Mouse (Mus musculus) limb, embryonic 15.5 days (tissue): ENCODE results near the gene Gm867. TPM values are rescaled to one million over a fixed set of nuclear protein-coding genes. Genes with fewer than 3 reads are reported as not detected.

Experiments
- ATAC-seq: fragments of 200-750 bp; cut with Nextera tagmentation; 2 replicates; pipeline ENCODE4 v1.8.0; 2017; ENCODE audit warnings: low read depth, moderate TSS enrichment; ENCODE audit not compliant: insufficient number of reproducible peaks, low FRiP score, low TSS enrichment
- H3K27ac ChIP-seq: fragments of 300-500 bp; sonication (generic); 2 replicates; pipeline ENCODE4 v1.5.1; 2015; ENCODE audit warnings: moderate library complexity, mild to moderate bottlenecking, inconsistent platforms
- H3K27me3 ChIP-seq: fragments of 300-500 bp; sonication (generic); 2 replicates; pipeline ENCODE4 v1.6.1; 2015; ENCODE audit warnings: inconsistent platforms
- H3K36me3 ChIP-seq: fragments of 300-500 bp; sonication (generic); 2 replicates; pipeline ENCODE4 v1.6.1; 2015; ENCODE audit warnings: inconsistent platforms
- H3K4me1 ChIP-seq: fragments of 300-500 bp; sonication (generic); 2 replicates; pipeline ENCODE4 v1.6.1; 2015; ENCODE audit warnings: inconsistent platforms
- H3K4me2 ChIP-seq: fragments of 300-500 bp; sonication (generic); 2 replicates; pipeline ENCODE4 v1.6.1; 2015; ENCODE audit warnings: mild to moderate bottlenecking, inconsistent platforms
- H3K4me3 ChIP-seq: fragments of 300-500 bp; sonication (generic); 2 replicates; pipeline ENCODE4 v1.5.1; 2015; ENCODE audit warnings: mild to moderate bottlenecking, inconsistent platforms
- H3K9ac ChIP-seq: fragments of 300-500 bp; sonication (generic); 2 replicates; pipeline ENCODE4 v1.6.1; 2015; ENCODE audit warnings: inconsistent platforms
- H3K9me3 ChIP-seq: fragments of 300-500 bp; sonication (generic); 2 replicates; pipeline ENCODE4 v1.6.1; 2016; ENCODE audit warnings: inconsistent platforms
- WGBS: fragments of 180-500 bp; shearing (Covaris S2); methylation state at CpG from one replicate; pipeline ENCODE4 v1.1.7; 2015; 5-methylcytosine and 5-hydroxymethylcytosine counted together
- polyA plus RNA-seq: library from polyadenylated mRNA; unstranded; fragments of >200 nt; fragmentation: Nextera tagmentation; extraction: Ambion mirVana; gene quantifications from 2 replicates; pipeline ENCODE4 v1.2.1, GENCODE M21; 2015

Gm867 gene
- polyA plus RNA-seq, 1 experiment from 2014 or later = 0.41 TPM

DNA sequence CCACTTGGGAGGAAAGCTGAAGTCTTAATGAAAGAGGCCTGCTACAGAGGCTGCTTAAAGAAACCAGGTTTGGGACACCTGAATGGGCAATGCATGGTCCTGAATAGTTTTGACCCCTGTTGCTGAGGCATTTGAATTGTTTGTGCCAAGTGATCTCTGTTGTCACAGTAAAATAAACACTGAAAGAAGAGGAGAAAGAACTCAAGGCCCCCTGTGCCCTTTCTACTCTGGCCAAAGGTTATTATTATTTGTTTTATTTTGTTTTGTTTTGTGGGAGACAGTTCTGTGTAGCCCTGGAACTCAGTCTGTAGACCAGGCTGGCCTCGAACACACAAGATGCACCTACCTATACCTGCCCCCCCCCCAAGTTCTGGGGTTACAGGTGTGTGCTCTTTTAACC is 5.5 kb downstream of the Gm867 start:
- Histone ChIP-seq H3K27me3 (peaks cover 21% of the 10 kb centered on the region), H3K9ac (no peak overlapping the region), H3K9me3 (no peaks in the 10 kb centered on the region), H3K4me2 (no peak overlapping the region), H3K36me3 (no peaks in the 10 kb centered on the region), H3K4me3 (no peak overlapping the region; the same call in 1 of the 2 replicates), H3K27ac (no peak overlapping the region), H3K4me1 (peaks cover 40% of the 10 kb centered on the region)
- no peak for ATAC-seq
- 75% methylated on average over 1 of the region's 1 CpGs for WGBS

DNA sequence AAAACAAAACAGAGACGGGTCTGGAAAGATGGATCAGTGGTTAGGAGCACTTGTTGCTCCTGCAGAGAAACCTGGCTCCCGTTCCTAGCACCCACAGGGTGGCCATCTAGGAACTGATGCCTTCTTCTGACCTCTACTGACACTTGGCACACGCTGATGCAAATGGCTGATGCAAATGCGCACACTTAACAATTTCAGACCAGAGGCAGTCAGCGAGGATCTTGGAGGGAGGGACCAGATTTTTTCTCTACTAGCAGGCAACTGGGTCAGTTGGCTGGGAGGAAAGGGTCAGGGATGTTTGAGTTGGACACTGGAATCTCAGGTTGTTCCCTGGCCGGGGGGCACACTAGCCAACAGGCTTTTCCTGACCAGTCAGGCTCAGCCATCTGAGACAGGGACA is 7.6 kb downstream of the Gm867 start, which contains the start of gene Chchd10:
TSS of gene Chchd10 (plus strand) at position 240 of the 400 bp plus-strand sequence.
- peaks cover 45% of the 10 kb centered on the region for H3K4me1 ChIP-seq
- peak within 1 kb of the TSS; percentile 89 for H3K9ac ChIP-seq
- no peaks in the 10 kb centered on the region for H3K9me3 ChIP-seq
- H3K4me2 ChIP-seq = peak within 1 kb of the TSS; percentile 91
- no peak for ATAC-seq
- 37% methylated on average over 6 of the region's 6 CpGs for WGBS
- peaks cover 4% of the 10 kb centered on the region for H3K36me3 ChIP-seq
- H3K4me3 ChIP-seq = peak within 1 kb of the TSS; percentile 66
- peaks cover 21% of the 10 kb centered on the region for H3K27me3 ChIP-seq
- peak within 1 kb of the TSS; percentile 89 for H3K27ac ChIP-seq

DNA sequence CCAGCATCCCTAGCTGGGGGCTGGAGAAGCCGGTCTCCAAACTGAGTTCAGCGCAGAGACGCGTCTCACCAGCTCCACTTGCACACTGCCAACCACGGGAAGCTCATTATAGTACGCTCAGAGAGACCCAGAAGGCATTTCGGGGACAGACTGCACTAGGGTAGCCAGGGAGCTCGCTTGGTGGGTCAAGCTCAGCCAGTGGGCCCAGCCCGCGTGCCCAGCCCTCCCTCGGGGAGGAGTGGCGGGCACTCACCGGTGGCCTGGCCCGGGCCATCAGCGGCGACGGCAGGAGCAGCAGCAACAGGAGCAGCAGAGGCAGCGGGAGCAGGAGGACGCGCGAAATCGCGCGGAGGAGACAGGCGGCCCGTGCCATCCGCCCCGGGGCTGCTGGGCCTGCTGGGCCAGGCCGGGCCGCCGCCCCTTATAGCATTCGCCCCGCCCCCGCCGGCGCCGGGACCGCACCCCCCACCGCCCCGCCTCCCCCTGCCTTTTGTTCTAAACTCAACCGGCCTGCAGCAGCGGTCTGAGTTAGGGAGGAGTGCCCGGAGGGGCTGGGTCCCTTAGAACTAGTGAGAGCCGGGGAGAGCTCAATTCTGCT is 8.3 kb downstream of the Gm867 start:
- under 1% methylated on average over 43 of the region's 44 CpGs for WGBS
- peaks cover 45% of the 10 kb centered on the region for H3K4me1 ChIP-seq

DNA sequence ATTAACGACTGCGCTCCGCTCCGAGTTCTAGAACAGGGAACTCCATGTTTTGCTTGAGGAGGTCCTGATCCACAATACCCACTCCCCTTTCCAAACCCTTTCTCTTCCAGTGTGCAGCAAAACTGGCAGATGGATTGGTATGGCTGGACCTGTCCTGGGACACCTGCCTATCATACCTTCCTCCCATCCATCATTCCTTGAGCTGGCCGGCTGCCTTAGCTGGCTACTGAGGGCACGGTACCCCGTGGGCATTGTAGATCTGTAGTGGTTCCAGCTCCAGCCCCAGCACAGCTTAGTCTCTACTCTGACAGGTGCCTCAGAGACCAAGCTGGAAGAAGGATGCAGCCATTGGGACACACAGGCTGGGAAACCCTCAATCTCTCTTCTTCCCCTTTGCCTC is 9.2 kb downstream of the Gm867 start:
- H3K36me3 ChIP-seq = peaks cover 20% of the 10 kb centered on the region
- no peaks in the 10 kb centered on the region for H3K9me3 ChIP-seq
- WGBS = 6% methylated on average over 7 of the region's 7 CpGs
- ATAC-seq = no peak
- H3K27ac ChIP-seq = peak overlapping the region; percentile 89; the same call in 1 of the 2 replicates
- H3K4me2 ChIP-seq = peak overlapping the region; percentile 91
- H3K27me3 ChIP-seq = peaks cover 9% of the 10 kb centered on the region
- 0 out of 2 replicates have a peak overlapping the region, but pooled peaks have one; percentile 28 for H3K9ac ChIP-seq
- peaks cover 45% of the 10 kb centered on the region for H3K4me1 ChIP-seq
- H3K4me3 ChIP-seq = peak overlapping the region; percentile 66

More for the DNA sequence above, 8.3 kb downstream of the Gm867 start:
- Histone ChIP-seq H3K4me3 (peak overlapping the region; percentile 66), H3K4me2 (peak overlapping the region; percentile 91), H3K9ac (peak overlapping the region; percentile 89), H3K27ac (peak overlapping the region; percentile 89), H3K36me3 (peaks cover 11% of the 10 kb centered on the region), H3K27me3 (peaks cover 17% of the 10 kb centered on the region), H3K9me3 (no peaks in the 10 kb centered on the region)
- peak; percentile 71 for ATAC-seq

DNA sequence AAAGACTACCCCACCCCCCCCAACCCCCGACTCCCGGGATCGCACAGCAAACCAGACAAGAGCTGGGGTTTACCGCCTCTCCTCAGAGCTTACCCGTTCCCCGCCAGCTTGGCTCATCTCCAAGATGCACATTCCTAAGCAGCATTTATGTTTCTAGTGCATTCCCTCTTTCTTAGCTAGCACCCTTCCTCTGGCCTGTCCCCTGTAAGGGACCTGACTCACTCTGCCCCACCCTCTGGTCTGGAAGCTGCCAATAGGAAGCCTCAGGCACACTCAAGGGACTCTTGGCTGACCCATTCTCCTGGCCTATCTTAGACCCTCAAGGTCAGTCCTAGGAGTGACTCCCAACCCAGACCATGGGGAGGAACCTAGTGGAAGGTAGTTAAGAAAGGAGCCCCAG is 10.2 kb downstream of the Gm867 start:
- Histone ChIP-seq H3K4me1 (peaks cover 35% of the 10 kb centered on the region), H3K4me2 (peak overlapping the region; percentile 91), H3K36me3 (peaks cover 30% of the 10 kb centered on the region), H3K27ac (peak overlapping the region; percentile 47; the same call in 1 of the 2 replicates), H3K9ac (no peak overlapping the region), H3K9me3 (no peaks in the 10 kb centered on the region), H3K4me3 (peak overlapping the region; percentile 66), H3K27me3 (no peaks in the 10 kb centered on the region; the same call in 1 of the 2 replicates)
- WGBS = 4% methylated on average over 6 of the region's 6 CpGs
- ATAC-seq = no peak

DNA sequence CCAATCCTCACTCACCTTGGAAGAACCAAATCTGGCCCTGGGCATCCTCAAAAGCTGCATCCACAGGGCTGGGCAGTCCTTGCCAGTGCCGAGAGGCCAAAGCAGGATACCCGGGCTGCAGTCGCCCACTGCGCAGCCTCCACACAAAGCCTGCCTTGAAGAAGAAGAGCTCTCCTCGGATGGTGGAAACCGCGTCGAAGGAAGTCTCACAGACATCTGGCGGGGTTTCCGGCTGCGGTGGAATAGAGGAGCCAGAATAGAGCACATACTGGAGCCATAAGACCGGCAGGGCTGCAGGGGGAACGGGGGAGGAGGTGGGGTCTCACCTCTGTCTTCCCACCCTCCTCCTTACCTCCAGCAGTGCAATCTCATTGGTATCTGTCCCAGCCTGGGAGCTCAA is 14.1 kb downstream of the Gm867 start:
- WGBS = 68% methylated on average over 13 of the region's 13 CpGs
- Histone ChIP-seq H3K4me3 (no peak overlapping the region), H3K9ac (no peak overlapping the region), H3K4me1 (peaks cover 28% of the 10 kb centered on the region), H3K27me3 (no peaks in the 10 kb centered on the region), H3K27ac (no peak overlapping the region), H3K9me3 (no peaks in the 10 kb centered on the region), H3K4me2 (no peak overlapping the region), H3K36me3 (peaks cover 53% of the 10 kb centered on the region)
- ATAC-seq = no peak

DNA sequence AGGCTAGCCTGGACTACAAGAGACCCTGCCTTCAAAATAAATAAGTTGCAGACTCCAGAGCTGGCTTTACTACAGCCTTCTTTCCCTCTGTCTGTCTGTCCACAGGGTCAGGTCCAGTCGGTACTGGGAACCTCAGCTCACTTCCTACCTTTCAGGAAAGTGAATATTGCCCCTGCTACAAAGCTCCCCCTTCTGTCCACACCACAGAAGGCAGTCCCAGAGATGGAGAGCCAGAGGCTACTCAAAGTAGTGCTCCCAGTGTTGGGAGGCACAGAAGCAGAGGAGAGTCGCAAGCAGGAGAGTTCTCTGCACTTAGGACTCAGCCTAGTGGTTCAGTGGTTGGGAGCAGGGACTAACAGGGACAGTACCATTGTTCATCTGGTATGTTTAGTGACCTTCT is 16.1 kb downstream of the Gm867 start:
- H3K9ac ChIP-seq = no peak overlapping the region
- WGBS = 52% methylated on average over 2 of the region's 2 CpGs
- H3K9me3 ChIP-seq = no peaks in the 10 kb centered on the region
- no peak overlapping the region for H3K27ac ChIP-seq
- H3K4me2 ChIP-seq = no peak overlapping the region
- peaks cover 22% of the 10 kb centered on the region for H3K4me1 ChIP-seq
- H3K4me3 ChIP-seq = no peak overlapping the region
- no peak for ATAC-seq
- no peaks in the 10 kb centered on the region for H3K27me3 ChIP-seq
- peaks cover 53% of the 10 kb centered on the region for H3K36me3 ChIP-seq

DNA sequence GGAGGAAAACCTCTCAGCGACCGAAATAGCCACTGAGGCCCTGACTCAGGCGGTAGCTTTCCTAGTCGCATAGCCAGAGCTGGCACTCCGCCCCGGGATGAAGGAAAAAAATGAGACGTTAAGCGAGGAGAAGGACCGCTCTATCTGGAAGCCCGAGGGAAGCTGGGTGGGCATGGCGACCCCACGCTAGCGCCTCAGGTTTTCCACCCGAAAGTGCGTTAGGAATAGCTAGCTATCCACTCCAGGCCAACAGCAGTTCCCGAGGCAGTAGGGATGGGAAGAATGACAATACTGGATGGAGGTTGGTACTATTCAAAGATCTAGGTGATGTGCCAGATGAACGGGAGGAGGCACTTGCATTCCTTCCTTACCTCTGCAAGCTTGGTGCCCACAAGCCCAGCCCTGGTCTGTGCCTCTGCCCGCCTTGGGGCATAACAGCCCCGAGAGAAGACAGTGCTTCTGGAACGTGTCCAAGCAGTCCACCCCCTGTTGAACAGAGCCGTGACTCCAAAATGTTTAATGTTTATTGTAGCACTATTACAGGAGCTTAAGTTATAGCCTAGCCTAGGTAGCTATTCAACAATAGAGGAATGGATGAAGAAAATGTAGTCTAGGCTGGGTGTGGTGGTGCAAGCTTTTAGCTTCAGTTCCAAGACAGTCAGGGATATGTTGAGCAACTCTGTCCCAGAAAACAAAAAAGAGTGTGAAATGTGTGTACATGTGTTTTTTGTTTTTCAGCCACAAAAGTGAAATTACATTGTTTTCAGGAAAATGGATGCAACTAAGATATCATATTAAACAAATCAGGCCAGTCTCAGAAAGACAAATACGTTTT is 18.5 kb downstream of the Gm867 start:
- Histone ChIP-seq H3K9ac (peak overlapping the region; percentile 90), H3K27me3 (no peaks in the 10 kb centered on the region), H3K9me3 (no peaks in the 10 kb centered on the region), H3K4me2 (peak overlapping the region; percentile 78), H3K4me1 (peaks cover 44% of the 10 kb centered on the region), H3K4me3 (peak overlapping the region; percentile 79), H3K36me3 (peaks cover 55% of the 10 kb centered on the region), H3K27ac (peak overlapping the region; percentile 95)
- 4% methylated on average over 22 of the region's 22 CpGs for WGBS
- ATAC-seq = no peak

DNA sequence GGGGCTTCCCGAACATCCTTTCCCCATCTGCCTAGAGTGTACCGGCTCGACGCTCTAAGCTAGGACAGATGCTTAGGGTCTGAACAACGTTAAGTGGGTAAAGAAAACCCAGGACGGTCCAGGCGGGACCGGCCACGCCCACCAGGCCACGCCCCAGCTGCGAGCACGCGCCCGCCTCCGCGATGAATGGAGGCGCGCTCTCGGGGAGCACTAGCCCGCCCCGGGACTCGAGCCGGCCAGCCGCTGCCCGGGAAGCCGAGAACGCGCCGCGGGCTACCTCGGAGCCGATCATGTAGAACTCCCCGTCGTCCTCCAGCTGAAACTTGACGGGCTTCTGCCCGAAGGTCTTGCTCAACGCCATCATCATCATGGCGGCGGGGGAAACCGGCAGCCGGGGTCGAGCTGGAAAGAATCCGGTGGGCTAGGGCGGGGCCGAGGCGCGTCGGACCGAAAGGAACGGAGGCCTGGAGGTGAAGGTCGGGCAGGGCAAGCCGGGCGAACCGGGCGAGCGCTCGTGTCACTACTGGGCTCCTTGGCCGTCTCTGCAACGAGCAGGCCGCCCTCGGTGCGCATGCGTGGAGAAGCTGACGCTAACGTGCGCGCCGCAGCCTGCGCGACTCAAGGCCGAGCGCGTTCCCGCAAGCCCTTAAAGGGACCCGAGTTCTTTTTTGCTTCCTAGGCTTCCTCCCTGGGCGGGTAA is 19.3 kb downstream of the Gm867 start, which contains the start of gene Smarcb1:
TSS of gene Smarcb1 (minus strand) at position 592 of the 700 bp plus-strand sequence.
- Histone ChIP-seq H3K4me1 (peaks cover 51% of the 10 kb centered on the region), H3K9me3 (no peaks in the 10 kb centered on the region), H3K4me3 (peak within 1 kb of the TSS; percentile 79), H3K9ac (peak within 1 kb of the TSS; percentile 90), H3K27ac (peak within 1 kb of the TSS; percentile 95), H3K36me3 (peaks cover 52% of the 10 kb centered on the region), H3K4me2 (peak within 1 kb of the TSS; percentile 78), H3K27me3 (no peaks in the 10 kb centered on the region)
- under 1% methylated on average over 72 of the region's 76 CpGs for WGBS
- peak; percentile 81 for ATAC-seq

DNA sequence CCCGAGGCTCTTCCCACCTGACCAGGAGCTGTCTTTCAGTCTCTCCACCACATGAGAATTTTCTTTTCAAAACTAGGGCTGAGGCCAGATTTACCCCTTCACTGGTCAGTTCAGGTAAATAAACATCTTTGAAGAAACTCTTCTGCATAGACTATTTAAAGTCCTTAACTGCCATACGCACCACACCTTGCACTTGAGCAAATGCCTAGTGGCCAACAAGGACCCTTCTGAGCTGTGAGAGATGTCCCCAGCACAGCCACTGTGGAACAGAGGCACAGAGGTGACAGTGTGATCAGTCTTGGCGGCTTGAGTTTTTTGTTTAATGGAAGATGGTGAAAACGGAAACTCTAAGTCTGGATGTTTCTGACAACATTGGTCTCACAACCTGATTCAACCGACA is 21.4 kb downstream of the Gm867 start:
- WGBS = 81% methylated on average over 5 of the region's 5 CpGs
- Histone ChIP-seq H3K9ac (no peak overlapping the region), H3K27ac (no peak overlapping the region), H3K9me3 (no peaks in the 10 kb centered on the region), H3K4me3 (no peak overlapping the region), H3K27me3 (no peaks in the 10 kb centered on the region), H3K4me1 (peaks cover 55% of the 10 kb centered on the region), H3K36me3 (peaks cover 46% of the 10 kb centered on the region), H3K4me2 (no peak overlapping the region)
- ATAC-seq = no peak

DNA sequence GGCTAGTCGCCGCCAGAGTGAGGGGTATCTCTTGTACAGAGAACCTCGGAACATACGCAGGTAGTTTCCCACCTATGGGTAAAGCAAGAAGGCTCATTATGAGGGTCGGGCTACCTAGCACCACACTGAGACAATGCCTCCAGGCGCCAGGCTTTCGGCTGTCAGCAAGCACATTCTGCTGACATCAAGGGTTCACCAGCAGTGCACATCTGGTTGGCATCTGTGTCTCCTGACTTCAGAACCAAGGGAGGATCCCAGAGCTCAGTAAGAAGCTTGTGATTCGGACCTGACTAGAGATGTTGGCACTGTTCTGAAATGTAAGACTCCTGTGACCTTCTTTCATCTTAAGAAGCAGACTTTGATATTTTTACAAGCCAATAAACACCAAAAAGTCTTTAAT is 23.6 kb downstream of the Gm867 start:
- no peak overlapping the region for H3K4me2 ChIP-seq
- H3K27ac ChIP-seq = 0 out of 2 replicates have a peak overlapping the region, but pooled peaks have one; percentile 22
- 32% methylated on average over 8 of the region's 8 CpGs for WGBS
- H3K9ac ChIP-seq = no peak overlapping the region
- H3K36me3 ChIP-seq = peaks cover 50% of the 10 kb centered on the region
- H3K9me3 ChIP-seq = no peaks in the 10 kb centered on the region
- H3K4me1 ChIP-seq = peaks cover 53% of the 10 kb centered on the region
- no peak for ATAC-seq
- H3K4me3 ChIP-seq = no peak overlapping the region
- H3K27me3 ChIP-seq = no peaks in the 10 kb centered on the region
